Mouse (Mus musculus) heart, embryonic 16.5 days (tissue): ENCODE measurements around the gene Lsm12. TPM values are rescaled to one million over a fixed set of nuclear protein-coding genes. Genes with fewer than 3 reads are reported as not detected.

Source experiments
- ATAC-seq: fragments of 200-750 bp; cut with Nextera tagmentation; replicated peaks from 2 replicates; pipeline ENCODE4 v1.8.0; 2017; ENCODE audit warnings: moderate number of reproducible peaks; ENCODE audit not compliant: insufficient read depth, low FRiP score; ENCODE audit errors: extremely low read depth
- H3K27ac ChIP-seq: fragments of 300-500 bp; sonication (generic); 2 replicates; pipeline ENCODE4 v1.5.1; 2014; ENCODE audit warnings: mild to moderate bottlenecking, low read length, control low read depth, moderate library complexity
- H3K27me3 ChIP-seq: fragments of 300-500 bp; sonication (generic); 2 replicates; pipeline ENCODE4 v1.6.1; 2014; ENCODE audit warnings: low read length, mixed read lengths; ENCODE audit not compliant: control insufficient read depth, insufficient read depth
- H3K36me3 ChIP-seq: fragments of 300-500 bp; sonication (generic); 2 replicates; pipeline ENCODE4 v1.6.1; 2014; ENCODE audit not compliant: control insufficient read depth, insufficient read depth
- H3K4me1 ChIP-seq: fragments of 300-500 bp; sonication (generic); 2 replicates; pipeline ENCODE4 v1.6.1; 2014; ENCODE audit warnings: low read length, mixed read lengths; ENCODE audit not compliant: control insufficient read depth, insufficient read depth
- H3K4me2 ChIP-seq: fragments of 300-500 bp; sonication (generic); 2 replicates; pipeline ENCODE4 v1.6.1; 2014; ENCODE audit warnings: low read depth, mild to moderate bottlenecking, control low read depth, low read length
- H3K4me3 ChIP-seq: fragments of 300-500 bp; sonication (generic); 2 replicates; pipeline ENCODE4 v1.5.1; 2014; ENCODE audit warnings: mild to moderate bottlenecking, control low read depth, low read length
- H3K9ac ChIP-seq: fragments of 300-500 bp; sonication (generic); 2 replicates; pipeline ENCODE4 v1.6.1; 2014; ENCODE audit warnings: low read length, control low read depth
- H3K9me3 ChIP-seq: fragments of 300-500 bp; sonication (generic); replicated peaks from 2 replicates; pipeline ENCODE4 v1.6.1; 2016; ENCODE audit warnings: low read length; ENCODE audit not compliant: control insufficient read depth
- WGBS: fragments of 180-500 bp; shearing (Covaris S2); extraction: QIAGEN DNeasy Blood & Tissue Kit; methylation state at CpG from one replicate; pipeline ENCODE4 v1.1.7; 2014; 5-methylcytosine and 5-hydroxymethylcytosine counted together
- polyA plus RNA-seq: library from polyadenylated mRNA; unstranded; fragments of >200 nt; fragmentation: Nextera tagmentation; extraction: Ambion mirVana; gene quantifications from 2 replicates; pipeline ENCODE4 v1.2.1, GENCODE M21; 2015

The Lsm12 gene
- polyA plus RNA-seq, 1 experiment from 2014 or later = 60.5 TPM

DNA sequence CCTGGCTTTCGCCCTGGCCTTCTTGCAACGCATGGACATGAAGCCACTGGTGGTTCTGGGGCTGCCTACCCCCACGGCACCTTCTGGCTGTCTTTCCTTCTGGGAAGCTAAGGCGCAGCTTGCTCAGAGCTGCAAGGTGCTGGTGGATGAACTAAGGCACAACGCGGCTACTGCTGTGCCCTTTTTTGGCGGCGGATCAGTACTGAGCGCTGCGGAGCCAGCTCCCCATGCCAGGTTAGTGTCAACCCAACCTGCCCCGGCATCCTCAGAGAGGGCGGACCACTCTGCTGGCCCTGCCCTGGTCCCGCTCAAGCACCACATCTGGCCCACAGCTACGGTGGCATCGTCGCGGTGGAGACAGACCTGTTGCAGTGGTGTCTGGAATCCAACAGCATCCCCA lies 38.6 kb downstream of the Lsm12 start:
- Histone ChIP-seq H3K9ac (no peak overlapping the region), H3K27me3 (peaks cover 54% of the 10 kb centered on the region), H3K4me1 (peaks cover 19% of the 10 kb centered on the region), H3K27ac (no peak overlapping the region), H3K4me2 (peak overlapping the region; percentile 59; the same call in 1 of the 2 replicates), H3K36me3 (no peaks in the 10 kb centered on the region), H3K4me3 (peak overlapping the region; percentile 39), H3K9me3 (no peaks in the 10 kb centered on the region)
- ATAC-seq = no peak
- whole genome bisulfite sequencing = 9% methylated on average over 17 of the region's 17 CpGs

DNA sequence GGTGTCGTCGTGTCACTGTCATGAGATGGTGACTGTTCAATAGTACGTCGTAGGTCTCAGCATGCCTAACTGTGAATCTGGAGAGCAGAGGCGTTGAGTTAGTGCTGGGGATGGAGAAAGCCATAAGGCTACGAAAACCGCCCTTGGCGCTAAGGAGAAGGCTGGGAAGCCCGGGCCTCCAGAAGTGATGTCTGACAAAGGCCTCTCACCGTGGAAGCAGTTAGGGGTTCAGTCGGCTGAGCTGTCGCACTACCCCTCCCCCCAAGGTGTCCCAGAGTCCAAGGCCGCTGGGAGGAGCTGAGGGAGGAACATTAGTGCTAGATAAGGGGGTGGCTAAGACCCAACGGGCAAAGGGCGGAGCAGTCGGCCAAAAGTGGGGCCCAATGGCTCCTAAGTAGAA lies 39.1 kb downstream of the Lsm12 start:
- Histone ChIP-seq H3K4me1 (peaks cover 19% of the 10 kb centered on the region), H3K36me3 (no peaks in the 10 kb centered on the region), H3K4me2 (peak overlapping the region; percentile 59), H3K27me3 (peaks cover 54% of the 10 kb centered on the region), H3K4me3 (peak overlapping the region; percentile 39), H3K9me3 (no peaks in the 10 kb centered on the region), H3K27ac (no peak overlapping the region), H3K9ac (no peak overlapping the region)
- ATAC-seq = no peak
- WGBS = 6% methylated on average over 16 of the region's 16 CpGs

DNA sequence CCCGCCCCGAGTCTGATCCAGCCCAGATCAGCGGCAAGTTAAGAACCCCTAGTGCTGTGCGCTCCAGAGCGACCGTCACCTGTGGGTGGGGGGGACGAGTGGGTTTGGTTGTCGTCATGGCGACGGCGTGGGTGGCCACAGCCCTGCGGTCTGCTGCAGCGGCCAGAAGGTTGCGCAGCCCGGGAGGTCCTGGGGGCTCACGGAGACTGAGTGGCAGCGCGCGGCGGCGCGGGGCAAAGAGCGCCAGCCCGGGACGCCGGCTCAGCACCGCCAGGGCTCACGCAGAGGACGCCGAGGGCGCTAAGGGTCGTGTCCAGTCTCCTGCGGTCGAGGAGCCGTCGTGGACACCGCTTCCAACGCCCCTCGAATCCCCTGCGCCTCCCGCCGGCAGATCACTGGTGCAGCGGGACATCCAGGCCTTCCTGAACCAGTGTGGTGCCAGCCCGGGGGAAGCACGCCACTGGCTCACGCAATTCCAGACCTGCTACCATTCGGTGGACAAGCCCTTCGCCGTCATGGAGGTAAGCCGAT lies 39.6 kb downstream of the Lsm12 start, which contains the start of gene Nags:
TSS of gene Nags (plus strand) at position 43 of the 531 bp plus-strand sequence.
- H3K27me3 ChIP-seq = peaks cover 54% of the 10 kb centered on the region
- H3K4me2 ChIP-seq = peak within 1 kb of the TSS; percentile 59
- H3K9me3 ChIP-seq = no peaks in the 10 kb centered on the region
- no peak within 1 kb of the TSS for H3K27ac ChIP-seq
- no peaks in the 10 kb centered on the region for H3K36me3 ChIP-seq
- peak within 1 kb of the TSS; percentile 39 for H3K4me3 ChIP-seq
- peak within 1 kb of the TSS; percentile 23 for H3K9ac ChIP-seq
- H3K4me1 ChIP-seq = peaks cover 19% of the 10 kb centered on the region
- 0 out of 2 replicates have a peak, but pooled peaks have one; percentile 29 for ATAC-seq
- 3% methylated on average over 50 of the region's 50 CpGs for WGBS

DNA sequence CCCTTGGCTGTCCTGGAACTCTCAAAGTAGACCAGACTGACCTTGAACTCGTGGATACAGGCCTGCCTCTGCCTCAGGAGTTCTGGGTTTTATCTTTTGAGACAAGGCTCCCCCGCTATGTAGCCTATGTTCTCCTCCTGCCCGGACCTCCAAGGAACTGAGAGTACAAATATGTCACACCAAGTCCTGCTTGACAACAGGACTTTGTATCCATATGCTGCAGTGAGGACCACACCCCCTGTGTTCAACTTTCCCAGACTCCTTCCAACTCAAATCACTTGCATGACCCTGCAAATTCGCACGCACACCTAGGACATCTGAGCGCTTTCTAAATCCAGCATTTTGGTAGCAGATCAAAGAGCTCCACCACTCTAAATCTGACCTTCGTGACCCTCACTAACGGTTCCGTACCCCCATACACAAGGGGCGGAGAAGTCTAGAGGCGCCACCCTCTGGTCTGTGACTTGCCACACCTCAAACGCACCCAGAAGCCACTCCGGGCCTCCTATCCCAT lies 40.1 kb downstream of the Lsm12 start:
- Histone ChIP-seq H3K4me1 (peaks cover 19% of the 10 kb centered on the region), H3K4me2 (peak overlapping the region; percentile 59), H3K27me3 (peaks cover 54% of the 10 kb centered on the region), H3K4me3 (peak overlapping the region; percentile 39), H3K36me3 (no peaks in the 10 kb centered on the region), H3K9me3 (no peaks in the 10 kb centered on the region), H3K9ac (no peak overlapping the region; the same call in 1 of the 2 replicates), H3K27ac (no peak overlapping the region)
- WGBS = 27% methylated on average over 13 of the region's 13 CpGs
- ATAC-seq = 0 out of 2 replicates have a peak, but pooled peaks have one; percentile 25

DNA sequence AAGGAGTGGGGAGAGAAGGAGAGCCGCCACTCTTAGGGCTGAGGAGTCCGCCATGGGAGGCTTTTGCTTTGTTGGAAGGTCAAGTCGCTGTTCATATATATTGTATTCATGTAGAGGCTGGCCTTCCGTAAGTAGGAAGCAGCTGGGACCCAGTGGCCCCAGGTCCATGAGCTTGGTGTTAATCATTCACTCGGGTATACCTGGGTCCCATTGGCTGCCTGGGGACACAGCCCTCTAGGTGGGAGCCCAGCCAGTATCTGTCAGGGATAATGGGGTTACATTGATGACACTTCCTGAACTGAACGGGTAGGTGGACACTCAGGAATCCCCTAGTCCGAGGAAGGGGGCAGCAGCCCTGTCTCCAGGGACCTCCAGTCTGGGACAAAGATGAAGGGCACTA lies 42.7 kb downstream of the Lsm12 start:
- H3K27me3 ChIP-seq = peaks cover 36% of the 10 kb centered on the region
- no peak overlapping the region for H3K4me2 ChIP-seq
- peaks cover 19% of the 10 kb centered on the region for H3K4me1 ChIP-seq
- H3K9ac ChIP-seq = no peak overlapping the region
- H3K27ac ChIP-seq = no peak overlapping the region
- ATAC-seq = no peak
- H3K36me3 ChIP-seq = no peaks in the 10 kb centered on the region
- no peaks in the 10 kb centered on the region for H3K9me3 ChIP-seq
- 70% methylated on average over 7 of the region's 7 CpGs for WGBS
- H3K4me3 ChIP-seq = no peak overlapping the region

DNA sequence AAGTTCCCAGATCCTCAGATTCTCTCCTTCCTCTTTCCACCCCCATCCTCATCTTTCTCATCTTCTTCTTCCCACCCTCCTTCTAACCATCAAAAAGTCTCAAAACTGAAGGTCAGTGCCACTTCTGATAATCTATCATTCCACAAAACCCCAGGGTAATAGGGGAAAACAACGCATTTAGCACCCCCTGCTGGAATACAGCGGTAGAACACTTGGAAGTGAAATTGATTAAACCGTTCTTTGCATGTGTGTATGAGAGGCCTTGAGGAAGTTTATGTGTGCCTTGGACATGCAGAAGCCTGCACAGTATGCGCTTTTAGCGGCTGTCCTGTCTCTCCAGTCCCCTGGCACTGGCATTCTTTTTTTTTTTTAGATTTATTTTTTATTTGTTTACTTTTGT lies 44.6 kb downstream of the Lsm12 start:
- Histone ChIP-seq H3K27me3 (peaks cover 17% of the 10 kb centered on the region), H3K4me1 (peaks cover 5% of the 10 kb centered on the region; the same call in 1 of the 2 replicates), H3K9me3 (no peaks in the 10 kb centered on the region), H3K9ac (no peak overlapping the region), H3K4me2 (no peak overlapping the region), H3K4me3 (no peak overlapping the region), H3K36me3 (no peaks in the 10 kb centered on the region), H3K27ac (no peak overlapping the region)
- 2% methylated on average over 5 of the region's 5 CpGs for WGBS
- ATAC-seq = no peak

DNA sequence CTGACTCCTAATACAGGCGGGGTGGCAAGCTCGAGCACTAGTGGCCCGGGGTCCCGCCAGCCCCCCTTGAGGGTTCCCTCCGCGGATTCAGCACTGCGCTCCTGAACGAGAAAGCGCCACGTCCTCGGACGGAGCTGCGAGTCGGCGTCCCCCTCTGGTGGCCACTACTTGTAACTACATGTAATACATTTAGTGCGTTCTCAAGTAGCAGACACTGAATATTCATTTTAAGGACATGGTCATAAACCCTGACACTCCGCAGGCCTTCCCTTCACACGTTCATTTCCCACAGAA lies 46.7 kb downstream of the Lsm12 start:
- H3K4me1 ChIP-seq = 0 out of 2 replicates have a peak, but pooled peaks cover 2% of the 10 kb centered on the region
- no peak for ATAC-seq
- no peaks in the 10 kb centered on the region for H3K9me3 ChIP-seq
- H3K4me3 ChIP-seq = peak overlapping the region; percentile 34
- WGBS = under 1% methylated on average over 18 of the region's 18 CpGs
- H3K27ac ChIP-seq = no peak overlapping the region
- H3K36me3 ChIP-seq = no peaks in the 10 kb centered on the region
- peak overlapping the region; percentile 61 for H3K4me2 ChIP-seq
- H3K27me3 ChIP-seq = 0 out of 2 replicates have a peak, but pooled peaks cover 6% of the 10 kb centered on the region
- H3K9ac ChIP-seq = no peak overlapping the region

DNA sequence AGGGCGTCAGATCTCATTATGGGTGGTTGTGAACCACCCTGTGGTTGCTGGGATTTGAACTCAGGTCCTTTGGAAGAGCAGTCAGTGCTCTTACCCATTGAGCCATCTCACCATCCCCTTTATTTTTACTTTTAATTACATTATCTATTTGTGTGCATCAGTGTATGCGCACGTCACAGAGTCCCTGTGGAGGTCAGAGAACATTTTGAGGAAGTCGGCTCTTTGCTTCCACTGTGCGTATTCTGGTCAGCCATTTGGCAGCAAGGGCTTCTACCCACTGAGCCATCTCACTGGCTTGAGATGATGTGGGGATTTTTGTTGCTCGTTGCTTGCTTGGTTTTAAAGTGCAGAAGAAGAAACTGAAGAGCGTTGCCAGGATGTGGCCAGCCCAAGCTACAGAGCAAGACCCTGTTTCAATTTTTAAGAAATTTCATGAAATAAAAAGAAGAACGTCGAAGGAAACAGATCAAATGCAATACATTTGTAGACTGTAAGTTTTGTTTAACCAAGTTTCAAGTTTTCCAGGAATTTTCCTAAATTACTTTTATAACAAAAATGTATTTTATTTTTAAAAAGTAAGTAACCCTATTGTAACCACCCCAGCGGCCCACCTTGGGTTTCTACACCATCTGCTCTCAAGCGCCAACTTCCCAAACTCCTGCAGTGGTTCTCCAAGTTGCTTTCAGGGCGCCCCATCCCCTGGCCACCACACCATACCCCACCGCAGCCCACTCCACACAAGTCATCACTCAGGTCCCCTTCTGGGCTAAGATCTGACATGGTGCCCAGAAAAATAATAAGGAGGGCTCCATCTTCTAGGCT lies 47.3 kb downstream of the Lsm12 start:
- H3K27me3 ChIP-seq = 0 out of 2 replicates have a peak, but pooled peaks cover 6% of the 10 kb centered on the region
- H3K4me2 ChIP-seq = peak overlapping the region; percentile 61
- peak overlapping the region; percentile 34 for H3K4me3 ChIP-seq
- ATAC-seq = no peak
- H3K4me1 ChIP-seq = 0 out of 2 replicates have a peak, but pooled peaks cover 2% of the 10 kb centered on the region
- H3K9me3 ChIP-seq = no peaks in the 10 kb centered on the region
- H3K27ac ChIP-seq = no peak overlapping the region
- 37% methylated on average over 13 of the region's 13 CpGs for WGBS
- H3K36me3 ChIP-seq = no peaks in the 10 kb centered on the region
- no peak overlapping the region for H3K9ac ChIP-seq

DNA sequence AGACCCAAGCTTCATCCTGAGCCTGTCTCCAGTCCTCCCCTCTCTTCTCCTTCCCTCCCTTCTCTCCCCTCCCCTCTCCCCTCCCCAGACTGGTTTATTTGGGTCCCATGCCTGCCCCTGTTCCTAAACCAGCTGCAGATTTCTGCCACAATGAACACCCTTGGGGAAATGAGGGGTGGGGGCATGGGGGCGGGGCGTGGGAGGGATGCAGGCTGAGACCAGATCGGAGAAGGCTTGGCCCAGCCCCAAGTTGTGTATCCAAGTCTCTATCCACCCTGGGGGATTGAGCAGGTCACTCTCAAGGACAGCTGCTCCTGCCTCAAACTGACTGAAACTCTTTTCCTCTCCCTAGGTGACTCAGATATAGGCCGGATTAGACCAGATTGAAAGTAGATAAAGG lies 50.6 kb downstream of the Lsm12 start:
- no peaks in the 10 kb centered on the region for H3K27me3 ChIP-seq
- whole genome bisulfite sequencing = 25% methylated on average over 4 of the region's 4 CpGs
- H3K9me3 ChIP-seq = no peaks in the 10 kb centered on the region
- H3K36me3 ChIP-seq = no peaks in the 10 kb centered on the region
- H3K27ac ChIP-seq = no peak overlapping the region
- H3K4me2 ChIP-seq = no peak overlapping the region
- H3K4me3 ChIP-seq = no peak overlapping the region
- H3K9ac ChIP-seq = no peak overlapping the region
- H3K4me1 ChIP-seq = 0 out of 2 replicates have a peak, but pooled peaks cover 2% of the 10 kb centered on the region
- ATAC-seq = no peak
